Mouse (Mus musculus) brain, embryonic 14.5 days (tissue): Measurements from ENCODE around the gene Ttc28.

Source experiments
- CTCF ChIP-seq: fragments of 200-500 bp; IDR thresholded peaks from 2 replicates; pipeline ENCODE4 v1.5.1; 2012; ENCODE audit warnings: inconsistent platforms, mild to moderate bottlenecking, moderate library complexity, borderline replicate concordance; ENCODE audit not compliant: insufficient read depth, insufficient read length; ENCODE audit errors: extremely low read depth
- POLR2A ChIP-seq: fragments of 200-500 bp; IDR thresholded peaks from 2 replicates; pipeline ENCODE4 v1.6.1; 2012; ENCODE audit warnings: mild to moderate bottlenecking, inconsistent platforms, borderline replicate concordance; ENCODE audit not compliant: poor library complexity, insufficient read depth, insufficient read length, severe bottlenecking; ENCODE audit errors: extremely low read depth

DNA sequence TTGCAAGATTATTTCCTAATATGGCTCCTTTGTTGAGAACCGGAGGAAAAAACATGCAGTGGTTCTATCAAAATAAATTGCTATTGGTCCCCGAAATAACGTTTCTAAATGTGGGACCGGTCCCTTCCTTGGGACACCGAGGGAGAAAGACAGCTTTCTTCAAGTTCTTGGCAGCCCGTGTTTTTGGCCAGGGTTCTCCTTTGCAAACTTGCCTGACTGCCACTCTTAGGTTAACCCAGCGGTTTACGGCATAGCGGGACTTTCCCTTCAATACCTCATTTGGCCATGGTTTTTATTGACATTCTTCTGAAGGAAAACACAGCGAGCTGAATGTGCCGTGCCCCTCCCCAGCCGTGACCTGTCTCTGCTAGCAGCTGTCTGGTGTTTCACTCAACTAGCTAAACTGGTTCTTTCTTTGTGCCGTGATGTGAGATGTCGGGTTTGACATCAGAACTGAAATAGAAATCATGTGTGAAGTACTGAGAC lies 100.3 kb downstream of the Ttc28 start:
- no peak for TF ChIP-seq CTCF
- no peak for TF ChIP-seq POLR2A
